Comparison of ENCODE assay signal across 14 mouse cellular contexts in the genomic region with DNA sequence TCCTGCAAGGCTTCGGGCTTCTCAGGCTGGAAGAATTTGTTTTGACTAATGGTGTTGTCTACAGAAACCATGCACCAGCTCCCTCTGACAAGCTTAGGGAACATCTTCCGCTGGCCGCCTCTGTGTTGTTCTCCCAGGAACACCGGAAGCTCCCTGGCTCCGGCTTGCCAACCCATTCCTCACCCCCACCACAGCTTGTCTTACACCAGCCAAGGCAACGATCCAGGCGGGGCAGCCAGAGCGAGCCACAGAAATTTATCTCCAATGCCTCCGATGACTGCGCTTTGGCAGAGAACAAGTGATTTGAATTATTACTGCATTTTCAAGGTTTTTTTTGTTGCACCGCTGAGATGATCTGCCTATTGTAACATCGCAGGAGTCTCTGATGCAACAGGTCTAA.
DNase-seq lines count a peak whose midpoint lies in the region; ATAC-seq and TF ChIP-seq lines count a peak whose summit lies in the region.
"Had no signal": no experiment of that assay in that cellular context is flagged by ENCODE, and none has a peak within 500 bp of the region (broad histone marks: within the 10 kb centered on the region; RNA-seq: fewer than 3 reads in every experiment).

No protein-coding gene starts in this region.

- peak; percentile 51; the same call in 1 of the 2 replicates for ATAC-seq in hindbrain, embryonic 15.5 days (ENCODE audit: low FRiP score, low read depth)
- 0 out of 2 replicates have a peak, but pooled peaks have one; percentile 7 for ATAC-seq in lung, embryonic 14.5 days (ENCODE audit: insufficient read depth)
- no peak for ATAC-seq in granulocyte monocyte progenitor cell, adult 5-6 weeks (replicated peaks; ENCODE audit: poor library complexity, severe bottlenecking)
- ATAC-seq: CD4-positive, CD25-positive, alpha-beta regulatory T cell, adult 4 months; forebrain, embryonic 16.5 days had no signal

- no peak overlapping the region for H3K4me2 ChIP-seq in hindbrain, embryonic 15.5 days
- H3K4me2 ChIP-seq in lung, embryonic 14.5 days: no peak overlapping the region
- H3K4me2 ChIP-seq: lung, embryonic 15.5 days; neural tube, embryonic 12.5 days; stomach, embryonic 15.5 days had no signal

- TF ChIP-seq CTCF in lung, embryonic 14.5 days (IDR thresholded peaks at IDR 0.05; ENCODE audit: low read depth): no peak

- H3K4me3 ChIP-seq in hindbrain, embryonic 15.5 days: no peak overlapping the region
- no peak overlapping the region for H3K4me3 ChIP-seq in hindbrain, embryonic 10.5 days
- no peak overlapping the region for H3K4me3 ChIP-seq in lung, embryonic 14.5 days (ENCODE audit: low read depth, low read length)
- H3K4me3 ChIP-seq: lung, embryonic 15.5 days; neural tube, embryonic 12.5 days; stomach, embryonic 15.5 days had no signal

- H3K36me3 ChIP-seq in hindbrain, embryonic 15.5 days: no peaks in the 10 kb centered on the region
- no peaks in the 10 kb centered on the region for H3K36me3 ChIP-seq in hindbrain, embryonic 10.5 days
- H3K36me3 ChIP-seq in lung, embryonic 14.5 days (ENCODE audit: insufficient read depth): no peaks in the 10 kb centered on the region
- H3K36me3 ChIP-seq: lung, embryonic 15.5 days; neural tube, embryonic 12.5 days; stomach, embryonic 15.5 days had no signal

- H3K27me3 ChIP-seq in hindbrain, embryonic 15.5 days: no peaks in the 10 kb centered on the region
- H3K27me3 ChIP-seq in hindbrain, embryonic 10.5 days (ENCODE audit: insufficient read depth, poor library complexity, severe bottlenecking): no peaks in the 10 kb centered on the region
- H3K27me3 ChIP-seq in lung, embryonic 14.5 days (ENCODE audit: insufficient read depth, low read length): no peaks in the 10 kb centered on the region
- H3K27me3 ChIP-seq: neural tube, embryonic 12.5 days; stomach, embryonic 15.5 days had no signal

- H3K9ac ChIP-seq in hindbrain, embryonic 15.5 days: no peak overlapping the region
- H3K9ac ChIP-seq in lung, embryonic 14.5 days: no peak overlapping the region
- H3K9ac ChIP-seq: lung, embryonic 15.5 days; neural tube, embryonic 12.5 days; stomach, embryonic 15.5 days had no signal

- no peaks in the 10 kb centered on the region for H3K9me3 ChIP-seq in hindbrain, embryonic 15.5 days
- H3K9me3 ChIP-seq in hindbrain, embryonic 10.5 days: no peaks in the 10 kb centered on the region
- H3K9me3 ChIP-seq in lung, embryonic 14.5 days (ENCODE audit: low read depth, low read length): no peaks in the 10 kb centered on the region
- H3K9me3 ChIP-seq: lung, embryonic 15.5 days; neural tube, embryonic 12.5 days; stomach, embryonic 15.5 days had no signal

- 59% methylated on average over 12 of the region's 12 CpGs for WGBS in hindbrain, embryonic 15.5 days
- 89% methylated on average over 12 of the region's 12 CpGs for WGBS in hindbrain, embryonic 10.5 days
- WGBS in lung, embryonic 14.5 days: 56% methylated on average over 12 of the region's 12 CpGs

- H3K27ac ChIP-seq in hindbrain, embryonic 15.5 days (replicated peaks): no peak overlapping the region
- no peak overlapping the region for H3K27ac ChIP-seq in hindbrain, embryonic 10.5 days
- H3K27ac ChIP-seq in lung, embryonic 14.5 days (ENCODE audit: low read depth): no peak overlapping the region
- H3K27ac ChIP-seq: lung, embryonic 15.5 days; neural tube, embryonic 12.5 days; stomach, embryonic 15.5 days had no signal

- DNase-seq in hindbrain, embryonic 10.5 days (ENCODE audit: low spot score): no peak
- DNase-seq in Muller cell, postnatal 12 days (ENCODE audit: inconsistent ontology term): peak; percentile 70
- DNase-seq in adrenal gland, postnatal 25 days: peak; percentile 69
- DNase-seq in lung, embryonic 14.5 days: peak; percentile 42
- no peak for DNase-seq in retina, embryonic 14.5 days (ENCODE audit: low spot score)
- no peak for DNase-seq in frontal cortex, postnatal 25 days (ENCODE audit: low spot score in 2 of 2)
- DNase-seq: cerebellum, postnatal 36 days had no signal

- H3K4me1 ChIP-seq in hindbrain, embryonic 15.5 days (replicated peaks): peaks cover 17% of the 10 kb centered on the region
- peaks cover 16% of the 10 kb centered on the region; the same call in 1 of the 2 replicates for H3K4me1 ChIP-seq in hindbrain, embryonic 10.5 days (replicated peaks)
- H3K4me1 ChIP-seq in lung, embryonic 14.5 days (ENCODE audit: insufficient read depth): no peaks in the 10 kb centered on the region
- H3K4me1 ChIP-seq: lung, embryonic 15.5 days had no signal

Comparison
In these comparisons a context has a peak if more than half of its experiments do, and no peak if none do; other contexts are left out.
1. DNase-seq: peak in Muller cell, postnatal 12 days (single experiment), adrenal gland, postnatal 25 days (single experiment) and lung, embryonic 14.5 days (single experiment); none in hindbrain, embryonic 10.5 days (single experiment), retina, embryonic 14.5 days (single experiment) and frontal cortex, postnatal 25 days (0 of 2).